Mouse (Mus musculus) c-Kit-positive CD71-negative TER-119-negative erythroid progenitor cells, embryonic 14.5 days (primary cell): ENCODE measurements at regions not wholly inside any gene's neighbourhood (a gene's known extent, or its start where the extent isn't known, plus 50 kb on each side); places are given as distances from the start of the nearest gene placed in this dataset.
"Not testable (repeated sequence)": the region's sequence is repeated elsewhere in the genome, so short reads cannot be mapped to it uniquely, and the experiment has no call there.

Source experiments
- DNase-seq: peaks from one replicate; pipeline ENCODE4 v3.0.0-alpha.2; 2013; ENCODE audit warnings: low read depth

DNA sequence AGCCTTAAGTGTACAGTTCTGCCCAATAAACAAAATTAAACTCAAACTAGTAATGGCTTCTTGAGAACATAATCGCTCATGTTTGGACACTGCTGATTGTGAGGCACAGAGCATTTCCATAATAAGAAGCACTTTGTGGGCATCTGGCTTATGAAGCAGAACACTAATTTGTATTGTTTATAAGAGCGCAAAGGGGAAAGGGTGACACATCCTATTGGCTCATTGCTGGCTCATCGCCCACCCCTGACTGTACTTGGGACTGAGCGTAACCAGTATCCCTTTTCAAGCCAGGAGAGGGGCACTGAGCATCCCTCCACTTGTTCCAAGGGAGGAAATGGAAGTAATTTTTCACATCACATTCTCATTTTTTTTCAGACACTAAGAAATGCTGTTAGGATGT lies 288.0 kb downstream of the Sfmbt2 start:
- no peak for DNase-seq

DNA sequence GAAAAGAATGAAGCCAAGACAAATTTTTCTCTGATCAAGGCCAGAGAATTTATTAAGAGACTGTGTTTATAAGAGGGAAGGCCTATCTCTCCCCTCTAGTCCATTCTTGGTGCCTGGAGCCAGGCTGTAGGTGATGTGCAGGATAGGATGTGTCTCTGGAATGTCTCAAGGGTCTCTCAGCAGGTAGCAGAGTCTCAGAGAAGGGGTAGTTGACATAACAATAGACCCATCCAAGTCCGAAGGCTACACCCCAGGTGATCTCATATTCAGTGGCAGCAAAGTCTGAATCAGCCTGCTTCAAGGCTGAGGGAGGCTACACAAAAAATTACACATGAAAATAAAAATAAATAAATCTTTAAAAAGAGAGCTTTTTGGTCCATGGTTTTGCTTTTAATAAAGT lies 297.6 kb downstream of the Sfmbt2 start:
- DNase-seq, result not testable (repeated sequence)

DNA sequence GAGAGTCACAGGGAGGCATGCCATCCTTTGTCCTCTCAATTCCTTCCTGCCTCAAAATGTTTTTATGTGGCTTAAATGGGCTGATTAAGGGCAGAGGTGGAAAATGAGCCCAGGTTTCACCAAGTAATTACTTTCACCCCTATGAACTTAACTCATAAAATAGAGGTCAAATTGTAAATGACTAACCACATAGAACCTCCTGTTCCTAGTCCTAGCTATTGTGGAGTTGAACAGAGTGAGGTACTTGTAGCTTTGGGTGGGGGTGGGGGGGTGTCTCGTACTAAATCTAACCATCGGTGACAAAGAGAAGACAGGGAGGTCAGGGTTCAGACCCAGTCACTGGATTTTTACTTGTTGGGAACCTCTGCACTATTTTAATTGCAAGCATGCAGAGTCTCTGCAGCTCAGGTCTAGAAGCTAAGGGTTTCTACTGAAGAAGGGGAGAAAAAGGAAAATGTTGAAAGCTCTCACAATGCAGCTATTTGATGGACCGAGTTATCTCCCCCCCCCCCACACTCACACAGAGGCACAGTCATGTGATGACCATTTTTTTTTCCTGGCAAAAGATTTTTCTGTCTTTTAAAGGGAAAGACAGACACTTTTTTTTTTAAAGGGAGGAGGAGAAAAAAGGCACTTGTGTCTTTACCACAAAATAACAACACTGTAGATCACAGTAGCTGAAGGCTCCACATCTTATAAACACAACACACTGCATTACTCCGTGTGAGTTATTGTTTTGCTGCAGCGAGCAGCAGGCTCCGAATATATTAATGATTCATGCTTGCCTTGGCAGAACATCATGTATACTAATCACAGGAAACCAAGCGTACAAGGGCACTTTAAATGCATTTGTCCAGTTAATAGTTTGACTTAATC lies 300.4 kb downstream of the Sfmbt2 start:
- DNase-seq, result no peak

DNA sequence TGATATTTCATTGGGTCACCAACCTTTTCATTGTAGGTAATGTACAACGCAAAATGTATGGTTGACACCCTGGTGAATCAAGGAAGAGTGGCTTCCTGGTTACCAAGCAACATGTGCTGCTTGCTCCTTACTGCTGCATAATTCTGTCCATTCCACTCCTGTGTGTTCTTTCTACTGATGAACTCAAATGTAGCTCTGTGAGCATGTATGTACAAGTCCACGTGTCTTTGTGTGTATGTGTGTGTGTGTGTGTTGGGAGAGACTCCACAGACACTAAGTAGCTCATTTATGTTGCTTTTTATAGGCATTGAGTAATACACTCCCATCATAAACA lies 301.0 kb downstream of the Sfmbt2 start:
- DNase-seq, result no peak

DNA sequence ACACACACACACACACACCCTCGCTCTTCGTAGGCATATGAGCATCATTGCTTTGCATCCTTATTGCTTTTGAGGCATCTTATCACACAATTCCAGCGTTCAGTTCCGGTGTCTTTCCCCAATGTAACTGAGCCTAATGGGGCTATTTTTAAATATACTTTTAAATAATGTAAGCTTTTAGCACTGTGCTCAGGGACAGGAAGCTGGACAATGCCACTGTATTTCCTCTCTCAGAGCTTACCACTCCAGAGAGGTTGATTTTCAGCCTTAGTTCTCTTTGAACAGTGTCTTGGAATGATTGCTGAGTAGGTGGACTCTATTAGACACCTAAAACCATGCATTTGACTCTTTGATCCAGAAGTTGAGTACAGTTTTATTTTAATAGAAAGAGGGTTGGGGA lies 301.9 kb downstream of the Sfmbt2 start:
- no peak for DNase-seq

DNA sequence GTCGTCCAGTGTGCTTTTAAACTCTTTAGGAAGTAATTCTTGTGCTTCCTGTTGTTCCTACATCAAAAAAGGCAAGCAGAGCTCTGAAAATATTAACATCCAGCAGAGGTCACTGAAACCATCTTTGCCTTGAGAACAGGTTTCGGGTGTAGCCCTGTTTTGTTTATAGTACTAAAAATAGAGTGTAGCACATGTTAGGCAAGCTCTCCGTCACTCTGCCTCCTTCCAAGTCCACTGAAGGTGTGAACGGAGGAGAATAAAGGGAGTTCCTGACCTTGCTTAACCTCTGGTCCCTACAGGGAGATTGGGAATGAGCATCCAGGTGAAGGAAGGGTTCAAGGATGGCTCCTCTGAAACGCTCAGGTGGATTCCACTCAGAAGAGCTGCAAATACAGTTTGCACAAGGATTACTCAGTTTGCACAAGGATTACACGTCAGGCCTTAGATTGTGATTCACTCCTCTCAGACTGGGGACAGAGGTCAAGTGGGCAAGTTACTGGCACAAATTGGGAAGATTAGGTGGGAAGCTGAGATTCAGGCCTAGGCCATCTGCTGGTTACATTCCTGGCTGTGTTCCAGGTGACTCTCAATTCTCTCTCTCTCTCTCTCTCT lies 304.5 kb downstream of the Sfmbt2 start:
- no peak for DNase-seq

DNA sequence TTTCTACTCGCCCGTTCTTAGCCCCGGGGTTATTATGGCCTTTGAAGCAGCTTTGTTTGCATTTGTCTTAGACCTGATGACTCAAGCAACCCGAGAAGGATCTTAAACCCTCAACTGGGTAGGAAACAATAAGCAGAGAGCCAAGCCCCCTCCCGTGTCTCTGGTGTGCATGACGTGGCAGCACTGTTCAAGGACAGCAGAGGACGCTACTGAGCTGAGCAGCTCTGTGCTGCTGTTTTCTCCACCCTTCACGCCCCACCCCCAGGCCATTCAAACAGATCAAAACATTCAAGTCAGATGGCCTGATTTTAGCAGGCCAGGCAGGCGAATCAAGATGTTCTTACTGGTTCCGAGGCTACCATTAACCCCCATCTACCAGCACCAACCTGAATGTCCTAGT lies 331.1 kb downstream of the Sfmbt2 start:
- DNase-seq, result no peak

DNA sequence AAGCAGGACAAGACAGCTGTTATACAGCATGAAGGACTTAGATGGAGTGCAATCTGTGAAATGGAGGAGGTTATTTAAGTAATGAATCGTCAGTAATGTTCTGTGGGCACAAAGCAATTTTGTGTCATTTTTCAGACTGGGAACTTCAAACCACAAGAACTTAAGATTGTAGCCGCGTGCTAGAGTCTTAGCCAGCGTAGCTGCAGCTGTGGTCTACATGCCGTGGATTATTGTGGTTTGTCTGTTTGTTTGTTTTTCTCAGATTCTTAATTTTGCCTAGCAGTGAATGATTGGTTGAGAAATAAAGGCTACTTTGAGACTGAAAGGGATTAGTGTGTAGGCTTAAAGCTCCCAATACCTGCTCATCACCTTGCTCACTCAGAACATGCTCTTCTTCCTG lies 348.1 kb downstream of the Sfmbt2 start:
- DNase-seq, result no peak

DNA sequence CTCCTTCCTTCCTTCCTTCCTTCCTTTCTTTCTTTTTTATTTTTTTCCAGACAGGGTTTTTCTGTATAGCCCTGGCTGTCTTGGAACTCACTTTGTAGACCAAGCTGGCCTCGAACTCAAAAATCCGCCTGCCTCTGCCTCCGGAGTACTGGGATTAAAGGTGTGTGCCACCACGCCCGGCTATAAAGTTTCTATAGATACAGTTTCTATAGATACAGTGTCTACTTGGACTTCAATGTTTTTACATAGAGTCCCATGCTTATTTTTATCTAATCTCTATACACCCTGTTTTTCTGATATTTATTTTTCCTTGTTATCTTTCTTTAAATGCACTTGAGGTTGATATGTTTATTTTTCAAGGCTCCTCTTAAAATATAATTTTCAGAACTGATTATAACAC lies 364.0 kb downstream of the Sfmbt2 start:
- DNase-seq, result not testable (repeated sequence)

DNA sequence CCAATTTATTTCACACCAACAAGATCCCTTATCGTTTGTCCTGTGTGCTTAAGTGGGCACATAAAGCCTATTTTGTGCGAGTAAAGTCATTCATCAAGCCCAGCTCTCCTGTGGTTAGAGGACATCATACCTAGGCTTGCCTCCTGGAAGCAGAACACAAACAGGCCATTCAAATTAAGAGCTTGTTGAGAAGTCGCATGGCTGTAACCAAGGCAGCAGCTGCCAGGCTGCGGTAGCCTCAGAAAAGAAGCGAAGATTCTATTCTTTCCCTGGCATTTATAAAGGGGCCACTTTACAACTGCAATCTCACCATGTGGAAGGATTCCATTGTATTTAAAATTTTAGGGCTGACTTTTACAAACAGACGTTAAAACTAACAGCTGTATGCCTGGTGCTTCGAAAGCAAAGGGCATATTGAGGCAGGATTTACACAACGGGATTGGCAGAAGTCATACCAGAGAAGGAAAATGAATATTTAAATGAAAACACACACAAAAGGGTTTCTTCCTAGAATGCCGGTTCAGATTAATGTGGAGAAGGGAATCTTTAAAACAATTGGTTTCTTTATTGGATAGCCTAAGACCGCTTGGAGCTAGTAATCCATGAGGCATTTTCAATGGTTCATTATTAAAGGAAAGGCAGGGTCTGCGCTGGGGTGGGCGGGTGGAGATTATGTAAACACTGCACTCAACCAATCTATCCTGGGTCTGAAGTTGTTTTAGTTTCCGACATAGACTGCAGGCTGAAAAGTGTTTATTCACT lies 366.6 kb downstream of the Sfmbt2 start:
- DNase-seq, result no peak

DNA sequence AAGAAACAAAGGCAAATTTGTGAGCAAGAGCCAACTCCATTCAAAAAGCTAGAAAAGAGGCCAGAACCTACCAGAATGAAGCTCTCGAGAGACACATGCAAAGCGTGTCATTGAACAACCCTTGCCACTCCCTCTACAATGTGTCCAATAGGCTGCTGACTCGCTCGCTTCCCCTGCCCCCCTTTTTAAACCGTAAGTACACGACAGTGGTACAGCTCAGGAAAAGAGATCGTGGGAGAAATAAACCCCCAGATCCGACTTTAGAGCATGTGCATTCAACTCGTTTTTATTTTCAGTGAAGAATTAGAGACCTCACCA lies 367.1 kb downstream of the Sfmbt2 start:
- DNase-seq, result no peak

DNA sequence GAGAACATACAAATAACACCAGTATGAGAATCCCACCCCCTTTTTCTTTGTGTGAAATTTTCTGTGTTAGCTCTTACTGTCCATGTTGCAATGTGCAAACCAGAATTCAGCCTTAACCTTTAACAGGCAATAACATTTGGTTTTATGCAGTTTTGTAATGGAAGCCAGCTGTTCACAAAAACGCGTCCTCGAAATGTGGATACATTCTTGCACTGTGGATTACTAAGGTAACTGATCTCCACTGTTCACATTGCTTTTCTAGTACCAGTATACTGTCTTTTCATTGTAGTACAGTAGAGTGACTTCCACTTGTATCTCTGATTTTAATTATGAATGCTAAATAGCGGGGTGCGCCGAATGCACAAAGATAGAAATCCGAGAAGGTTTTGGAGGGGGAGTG lies 374.8 kb downstream of the Sfmbt2 start:
- no peak for DNase-seq

DNA sequence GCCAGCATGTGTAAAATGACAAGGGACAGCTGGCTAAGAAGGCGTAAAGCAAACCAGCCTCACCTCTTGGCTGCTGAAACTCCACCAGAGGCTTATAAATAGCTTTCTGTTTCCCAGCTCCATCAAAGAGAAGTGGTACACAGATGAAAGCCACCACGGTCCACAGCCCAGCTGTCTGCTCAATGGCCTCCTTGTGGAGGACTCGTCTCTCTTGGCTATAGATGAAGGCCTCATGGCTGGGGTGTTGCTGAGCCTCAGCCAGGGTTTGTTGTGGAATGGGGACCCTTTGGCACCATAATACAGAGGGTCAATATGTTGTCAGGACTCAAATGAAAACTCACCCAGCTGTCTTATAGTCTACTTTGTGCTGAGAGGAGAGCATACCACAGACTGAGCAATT lies 385.1 kb downstream of the Sfmbt2 start:
- no peak for DNase-seq

DNA sequence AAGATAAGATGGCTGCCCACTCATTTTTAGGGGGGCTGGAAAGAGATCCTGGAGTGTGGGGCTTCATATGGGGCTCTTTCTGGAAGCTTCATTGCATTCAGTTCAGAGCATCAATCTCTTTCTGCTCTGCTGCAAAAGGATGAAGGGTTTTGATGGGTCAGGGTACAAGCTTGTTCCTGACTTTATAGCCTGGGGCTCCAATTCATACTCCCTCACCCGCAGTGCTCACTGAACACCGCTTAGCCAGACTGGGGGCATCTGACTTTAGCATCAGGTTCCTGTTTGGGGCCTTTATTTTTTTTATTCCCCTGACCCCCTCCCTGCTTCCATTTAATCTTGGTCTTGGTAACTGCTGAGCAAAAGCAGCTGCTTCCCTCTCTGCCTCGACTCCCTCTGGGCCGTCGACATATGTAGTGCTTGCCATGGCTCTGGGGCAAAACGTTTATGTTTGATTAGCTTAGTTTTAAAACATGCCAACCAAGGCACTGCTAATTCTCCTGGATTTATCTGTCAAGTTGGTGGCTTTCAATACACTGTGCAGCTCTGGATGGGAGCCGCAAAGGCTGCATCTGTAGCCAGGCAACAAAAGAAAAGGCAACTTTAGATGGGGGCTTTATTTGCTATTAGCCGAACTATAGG lies 387.0 kb downstream of the Sfmbt2 start:
- no peak for DNase-seq

DNA sequence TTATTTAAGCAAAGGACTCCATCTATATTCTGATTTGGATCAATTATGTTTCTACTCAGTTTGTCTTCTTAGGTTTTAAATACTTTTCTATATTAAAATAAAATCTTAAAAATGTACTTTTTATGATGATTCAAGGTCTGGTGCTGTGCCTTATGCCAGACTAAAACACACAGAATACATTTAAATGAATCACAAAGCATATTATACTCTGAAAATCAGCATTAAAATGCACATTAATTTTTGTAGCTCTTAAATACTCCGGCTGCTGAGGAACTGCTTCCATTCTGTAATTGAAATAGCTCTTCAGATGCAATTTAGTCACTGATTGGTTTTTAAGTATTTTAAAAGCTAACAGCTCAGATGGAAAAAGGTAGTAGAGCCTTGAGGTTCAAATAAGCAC lies 387.6 kb downstream of the Sfmbt2 start:
- DNase-seq, result no peak

DNA sequence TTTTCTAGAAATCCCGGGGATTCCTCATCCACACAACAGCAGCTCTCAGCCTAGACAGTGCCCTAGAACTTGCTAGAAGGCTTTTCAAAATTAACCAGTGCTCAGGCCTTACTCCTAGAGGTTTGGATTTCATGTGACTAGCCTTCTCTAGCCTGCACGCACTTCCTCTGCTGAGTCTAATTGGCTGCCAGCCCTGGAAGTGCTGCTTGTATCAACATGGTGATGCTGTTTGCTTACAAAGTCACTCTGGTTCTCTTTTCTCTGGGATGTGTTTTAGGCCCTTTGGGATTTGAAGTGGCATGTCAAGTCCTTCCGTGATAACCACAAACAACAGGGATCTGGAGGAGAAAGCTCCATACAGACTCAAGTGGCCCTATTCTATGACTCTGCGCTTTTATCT lies 391.9 kb downstream of the Sfmbt2 start:
- no peak for DNase-seq

DNA sequence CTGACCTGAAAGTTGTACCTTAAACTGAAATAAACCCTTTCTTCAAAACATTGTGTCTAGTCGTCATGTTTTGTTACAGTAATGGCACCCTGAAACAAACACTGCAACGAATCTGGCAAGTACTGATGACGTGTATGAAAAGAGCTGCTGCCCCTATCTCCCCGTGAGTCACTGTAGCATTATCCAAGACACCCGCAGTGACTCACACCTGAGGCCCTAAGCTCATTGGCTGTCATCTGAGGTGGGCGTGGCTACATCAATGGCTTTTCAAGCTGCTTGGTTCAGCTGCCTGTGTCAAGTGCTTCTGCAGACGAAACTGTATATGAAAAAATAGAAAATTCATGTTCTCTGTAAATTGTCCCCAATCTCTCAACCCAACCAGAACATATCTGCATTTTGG lies 388.8 kb upstream of the Prkcq start:
- no peak for DNase-seq

DNA sequence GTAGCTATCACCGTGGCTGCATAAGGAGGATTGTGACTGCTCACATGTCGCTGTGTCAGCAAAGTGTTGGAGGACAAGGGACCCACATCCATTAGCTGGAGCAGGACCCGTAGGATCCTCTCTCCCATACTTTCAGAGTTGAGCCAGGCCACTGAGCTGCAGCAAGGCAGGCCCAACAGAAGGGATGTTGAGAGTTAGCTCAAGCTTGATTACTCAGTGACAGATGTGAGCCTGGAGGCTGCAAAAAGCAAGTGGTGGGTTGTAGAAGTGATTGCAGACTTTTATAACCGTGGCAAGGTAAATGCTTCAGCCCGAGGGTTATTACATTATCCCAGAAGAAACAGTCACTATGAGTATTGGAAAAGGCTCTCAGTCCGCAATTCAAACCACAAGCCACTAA lies 388.3 kb upstream of the Prkcq start:
- DNase-seq, result no peak

DNA sequence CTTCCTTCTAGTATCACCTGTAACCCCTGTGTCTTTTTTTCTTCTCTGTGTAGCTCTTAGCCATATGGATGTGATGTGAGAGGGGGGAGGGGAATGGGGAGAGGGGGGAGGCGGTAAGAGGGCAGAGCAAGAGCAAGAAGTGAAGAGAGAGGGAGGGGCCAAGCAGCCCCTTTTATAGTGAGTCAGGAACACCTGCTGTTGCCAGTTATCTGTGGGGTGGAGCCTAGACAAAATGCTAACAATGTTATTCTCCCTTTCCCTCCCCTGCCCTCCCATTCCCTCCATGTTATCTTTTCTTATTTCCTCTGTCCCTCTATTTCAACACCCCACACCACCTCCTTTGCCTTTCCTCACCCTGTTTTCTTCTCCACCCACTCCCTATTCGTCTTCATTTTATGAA lies 387.6 kb upstream of the Prkcq start:
- DNase-seq, result no peak

DNA sequence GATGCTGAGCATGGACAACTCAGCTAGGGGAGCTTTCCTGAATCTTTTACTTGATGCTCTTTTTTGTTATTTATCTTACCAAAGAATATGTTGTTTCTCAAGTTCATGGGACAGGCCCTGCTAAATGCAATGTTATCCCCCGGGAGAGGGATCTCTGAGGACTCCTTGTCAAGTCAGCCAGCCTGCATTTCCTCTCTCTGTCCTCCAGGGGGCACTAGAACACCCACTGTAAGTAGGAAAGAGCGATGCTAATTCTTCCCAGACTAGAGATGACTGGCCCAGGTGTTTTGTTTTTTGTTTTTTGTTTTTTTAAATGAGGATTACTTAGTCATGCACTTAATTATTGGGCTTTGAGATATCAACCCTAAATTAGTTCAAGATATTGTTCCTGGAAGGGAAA lies 386.8 kb upstream of the Prkcq start:
- peak; percentile 46 for DNase-seq

DNA sequence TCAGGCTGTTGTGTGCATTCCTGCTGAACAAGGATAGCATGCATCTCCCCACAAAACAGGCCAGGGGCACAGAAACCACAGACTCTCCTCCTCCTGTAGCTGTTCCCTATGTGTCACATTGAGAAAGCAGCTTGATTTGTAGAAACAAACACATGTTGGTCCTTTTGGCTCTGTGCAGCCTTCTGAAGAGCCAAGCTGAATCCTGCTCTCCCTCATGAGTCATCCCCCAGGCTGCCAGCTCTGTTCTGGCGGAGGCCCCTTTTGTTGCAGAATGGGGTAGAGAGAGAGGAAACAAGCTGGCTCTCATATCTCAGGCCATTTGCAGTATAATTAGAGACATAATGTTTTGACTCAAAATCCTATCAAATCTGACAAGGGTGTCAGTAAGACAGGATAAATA lies 383.4 kb upstream of the Prkcq start:
- no peak for DNase-seq

DNA sequence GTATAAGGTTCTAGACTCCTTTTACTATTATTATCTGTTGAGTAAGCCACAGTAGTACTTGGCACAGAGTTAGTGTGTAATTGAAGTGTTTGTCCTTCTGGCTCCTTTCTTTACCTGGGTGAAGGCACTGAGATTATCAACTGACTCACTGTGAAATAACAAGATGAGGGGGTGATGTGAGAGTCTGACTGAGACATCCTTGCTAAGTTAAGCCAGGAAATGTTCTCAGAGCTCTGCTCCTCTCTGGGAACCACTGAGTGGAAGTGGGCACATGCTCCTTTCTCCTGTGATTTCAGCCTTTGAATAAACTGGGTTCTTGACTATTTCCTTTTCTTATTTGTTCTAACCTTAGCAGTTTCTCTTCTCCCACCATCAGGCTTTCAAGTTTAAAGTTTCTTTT lies 380.7 kb upstream of the Prkcq start:
- DNase-seq, result no peak

DNA sequence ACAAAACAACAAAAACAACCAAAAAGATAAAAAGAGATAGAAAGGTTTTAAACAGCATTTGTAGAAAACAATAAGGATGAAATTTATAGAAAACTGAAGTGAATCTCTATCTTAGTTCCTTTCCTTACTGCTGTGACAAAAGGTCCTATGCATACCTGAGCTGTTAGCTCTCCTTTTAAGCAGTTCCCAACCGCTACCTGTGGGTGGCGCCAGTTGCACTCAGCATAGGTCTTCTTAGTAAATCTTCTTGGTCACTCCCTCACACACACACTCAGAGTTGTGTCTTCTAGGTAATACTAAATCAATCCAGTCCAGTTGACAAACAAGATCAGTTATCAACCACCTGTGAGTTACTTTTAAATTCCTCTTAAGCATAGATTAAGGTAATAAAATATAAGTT lies 355.5 kb upstream of the Prkcq start:
- no peak for DNase-seq
